Mouse (Mus musculus) hindbrain, embryonic 14.5 days (tissue): ENCODE results near the gene Ece1. TPM values are rescaled to one million over a fixed set of nuclear protein-coding genes. Genes with fewer than 3 reads are reported as not detected.

Source experiments
- ATAC-seq: fragments of 200-750 bp; cut with Nextera tagmentation; 2 replicates; pipeline ENCODE4 v1.8.0; 2017; ENCODE audit warnings: moderate number of reproducible peaks, mild to moderate bottlenecking, moderate TSS enrichment, moderate library complexity; ENCODE audit not compliant: low FRiP score
- DNase-seq: peaks from one replicate; pipeline ENCODE4 v3.0.0-alpha.2; 2015; ENCODE audit warnings: low spot score
- H3K27ac ChIP-seq: fragments of 300-500 bp; sonication (generic); 2 replicates; pipeline ENCODE4 v1.5.1; 2014; ENCODE audit warnings: mild to moderate bottlenecking, moderate library complexity
- H3K27me3 ChIP-seq: fragments of 300-500 bp; sonication (generic); 2 replicates; pipeline ENCODE4 v1.6.1; 2014; ENCODE audit warnings: mild to moderate bottlenecking, low read length, mixed read lengths; ENCODE audit not compliant: control insufficient read depth, insufficient read depth
- H3K36me3 ChIP-seq: fragments of 300-500 bp; sonication (generic); replicated peaks from 2 replicates; pipeline ENCODE4 v1.6.1; 2014; ENCODE audit not compliant: control insufficient read depth, insufficient read depth
- H3K4me1 ChIP-seq: fragments of 300-500 bp; sonication (generic); replicated peaks from 2 replicates; pipeline ENCODE4 v1.6.1; 2014; ENCODE audit warnings: antibody characterized with exemption, low read length, mixed read lengths; ENCODE audit not compliant: control insufficient read depth, insufficient read depth
- H3K4me2 ChIP-seq: fragments of 300-500 bp; sonication (generic); replicated peaks from 2 replicates; pipeline ENCODE4 v1.6.1; 2014; ENCODE audit warnings: mild to moderate bottlenecking, moderate library complexity
- H3K4me3 ChIP-seq: fragments of 300-500 bp; sonication (generic); replicated peaks from 2 replicates; pipeline ENCODE4 v1.5.1; 2014; ENCODE audit warnings: mild to moderate bottlenecking, low read length
- H3K9ac ChIP-seq: fragments of 300-500 bp; sonication (generic); 2 replicates; pipeline ENCODE4 v1.6.1; 2014
- H3K9me3 ChIP-seq: fragments of 300-500 bp; sonication (generic); 2 replicates; pipeline ENCODE4 v1.6.1; 2016; ENCODE audit warnings: low read length; ENCODE audit not compliant: control insufficient read depth
- WGBS: fragments of 180-500 bp; shearing (Covaris S2); extraction: QIAGEN DNeasy Blood & Tissue Kit; methylation state at CpG from one replicate; pipeline ENCODE4 v1.1.7; 2014; 5-methylcytosine and 5-hydroxymethylcytosine counted together
- polyA plus RNA-seq: library from polyadenylated mRNA; unstranded; fragments of >200 nt; fragmentation: Nextera tagmentation; extraction: Ambion mirVana; gene quantifications from 2 replicates; pipeline ENCODE4 v1.2.1, GENCODE M21; 2014

Gene Ece1
- polyA plus RNA-seq, 1 experiment from 2014 or later = 25.0 TPM

- 94% methylated on average over 4 of the region's 4 CpGs for WGBS
- H3K9me3 ChIP-seq = no peaks in the 10 kb centered on the region
- H3K9ac ChIP-seq = no peak overlapping the region
- peaks cover 60% of the 10 kb centered on the region for H3K4me1 ChIP-seq
- no peaks in the 10 kb centered on the region for H3K27me3 ChIP-seq
- DNase-seq (no peak), ATAC-seq (no peak)
- H3K27ac ChIP-seq = no peak overlapping the region
- no peak overlapping the region for H3K4me3 ChIP-seq
- H3K36me3 ChIP-seq = no peaks in the 10 kb centered on the region
- H3K4me2 ChIP-seq = no peak overlapping the region; the same call in 1 of the 2 replicates
Measured at GRCm38 (mm10) chr4:137864031-137864430, 2.0 kb downstream of the Ece1 start.

DNA sequence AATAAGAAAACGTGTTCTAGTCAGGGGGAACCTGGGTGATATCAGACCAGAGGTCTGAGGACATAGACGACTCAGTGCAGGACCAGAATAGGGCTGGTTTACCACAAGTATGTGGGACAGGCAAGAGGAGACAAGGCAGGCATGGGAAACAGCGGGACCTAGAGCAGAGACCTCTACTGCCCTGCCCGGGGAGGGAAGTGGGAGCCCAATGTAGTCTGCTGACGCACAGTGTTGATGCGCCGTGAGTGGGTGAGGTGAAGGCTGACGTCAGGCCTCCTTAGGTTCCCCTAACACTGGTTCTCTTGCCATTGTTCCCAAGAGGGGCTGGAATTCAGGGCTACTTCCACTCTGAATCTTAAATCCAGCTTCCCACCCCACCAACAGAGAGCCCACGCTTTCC is 2.7 kb downstream of the Ece1 start:
- Histone ChIP-seq H3K9ac (peak overlapping the region; percentile 44), H3K4me1 (peaks cover 60% of the 10 kb centered on the region), H3K27ac (peak overlapping the region; percentile 41; the same call in 1 of the 2 replicates), H3K36me3 (no peaks in the 10 kb centered on the region), H3K4me2 (peak overlapping the region; percentile 36), H3K4me3 (no peak overlapping the region), H3K27me3 (no peaks in the 10 kb centered on the region), H3K9me3 (no peaks in the 10 kb centered on the region)
- DNase-seq = no peak
- no peak for ATAC-seq
- 47% methylated on average over 9 of the region's 9 CpGs for WGBS

- Histone ChIP-seq H3K27ac (peak overlapping the region; percentile 41; the same call in 1 of the 2 replicates), H3K27me3 (no peaks in the 10 kb centered on the region), H3K4me2 (peak overlapping the region; percentile 36), H3K9ac (peak overlapping the region; percentile 44), H3K36me3 (no peaks in the 10 kb centered on the region), H3K4me1 (peaks cover 60% of the 10 kb centered on the region), H3K4me3 (no peak overlapping the region), H3K9me3 (no peaks in the 10 kb centered on the region)
- ATAC-seq = no peak
- DNase-seq = no peak
- 37% methylated on average over 10 of the region's 10 CpGs for WGBS
Measured at GRCm38 (mm10) chr4:137865221-137865641, 3.2 kb downstream of the Ece1 start.

DNA sequence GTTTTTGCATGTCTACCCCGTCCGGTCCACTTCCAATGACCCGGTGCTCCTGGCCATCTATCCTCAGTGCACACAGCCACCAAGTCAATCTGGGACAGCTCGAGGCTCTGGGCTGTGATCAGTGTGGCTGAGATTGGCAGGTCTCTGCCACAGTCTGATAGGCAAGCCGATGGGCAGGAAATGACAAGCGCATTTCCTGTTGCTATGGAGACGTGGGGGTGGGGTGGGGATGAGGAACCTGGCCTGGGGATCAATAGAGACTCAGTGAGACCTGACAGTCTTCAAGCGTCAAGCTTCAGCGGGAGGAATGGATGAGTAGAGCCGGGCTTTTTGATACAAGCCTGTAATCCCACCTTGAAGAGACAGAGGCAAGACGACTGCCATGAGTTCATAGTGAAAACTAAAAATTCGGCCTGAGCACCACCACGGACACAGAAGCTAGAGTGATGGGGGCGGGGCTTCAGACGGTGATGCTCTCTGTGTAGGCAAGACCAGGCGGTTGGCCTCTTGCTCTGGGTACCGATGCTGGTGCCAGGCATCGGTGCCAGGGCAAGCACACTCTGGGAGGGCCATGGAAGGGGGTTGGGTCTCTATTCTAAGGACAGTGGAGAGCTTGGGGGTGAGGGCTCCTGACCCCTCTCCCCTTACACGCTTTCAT is 4.3 kb downstream of the Ece1 start:
- Histone ChIP-seq H3K27ac (peak overlapping the region; percentile 65), H3K4me3 (no peak overlapping the region), H3K27me3 (no peaks in the 10 kb centered on the region), H3K4me1 (peaks cover 55% of the 10 kb centered on the region), H3K4me2 (peak overlapping the region; percentile 10), H3K9me3 (no peaks in the 10 kb centered on the region), H3K36me3 (no peaks in the 10 kb centered on the region), H3K9ac (peak overlapping the region; percentile 28; the same call in 1 of the 2 replicates)
- no peak for ATAC-seq
- WGBS = 33% methylated on average over 19 of the region's 19 CpGs
- peak; percentile 51 for DNase-seq

DNA sequence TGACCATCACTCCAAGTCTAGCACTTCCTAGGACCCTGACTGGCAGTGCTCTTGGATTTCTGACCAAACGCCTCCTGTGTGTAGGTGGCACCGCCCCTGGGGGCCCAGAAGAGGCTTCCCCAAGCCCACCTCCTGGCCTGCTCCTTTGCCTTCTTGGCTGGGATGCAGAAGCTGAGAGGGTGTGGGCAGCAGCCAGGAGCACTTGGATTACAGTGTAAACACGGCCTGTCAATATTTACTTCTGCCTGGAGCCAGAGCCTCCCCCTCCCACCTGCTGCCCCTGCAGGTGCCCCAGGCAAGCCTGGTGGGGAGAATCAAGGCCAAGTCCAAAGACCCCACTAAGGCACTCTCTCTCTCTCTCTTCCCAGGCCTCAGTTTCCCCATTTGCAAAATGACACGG is 5.2 kb downstream of the Ece1 start:
- no peak overlapping the region for H3K4me3 ChIP-seq
- no peaks in the 10 kb centered on the region for H3K27me3 ChIP-seq
- WGBS = 85% methylated on average over 4 of the region's 4 CpGs
- no peaks in the 10 kb centered on the region for H3K9me3 ChIP-seq
- ATAC-seq (no peak), DNase-seq (no peak)
- H3K9ac ChIP-seq = no peak overlapping the region
- no peaks in the 10 kb centered on the region for H3K36me3 ChIP-seq
- H3K4me2 ChIP-seq = no peak overlapping the region
- H3K4me1 ChIP-seq = peaks cover 51% of the 10 kb centered on the region
- no peak overlapping the region for H3K27ac ChIP-seq

- Histone ChIP-seq H3K4me2 (no peak overlapping the region), H3K9ac (no peak overlapping the region), H3K4me1 (peaks cover 48% of the 10 kb centered on the region), H3K27me3 (no peaks in the 10 kb centered on the region), H3K27ac (no peak overlapping the region), H3K36me3 (no peaks in the 10 kb centered on the region), H3K4me3 (no peak overlapping the region), H3K9me3 (no peaks in the 10 kb centered on the region)
- WGBS = 78% methylated on average over 13 of the region's 13 CpGs
- no peak for ATAC-seq
- no peak for DNase-seq
Measured at GRCm38 (mm10) chr4:137867675-137868257, 5.7 kb downstream of the Ece1 start.

GRCm38 (mm10) chr4:137869667-137870274 is 7.7 kb downstream of the Ece1 start:
- no peaks in the 10 kb centered on the region for H3K27me3 ChIP-seq
- no peaks in the 10 kb centered on the region for H3K9me3 ChIP-seq
- DNase-seq (no peak), ATAC-seq (no peak)
- no peak overlapping the region for H3K4me2 ChIP-seq
- H3K9ac ChIP-seq = no peak overlapping the region
- no peaks in the 10 kb centered on the region for H3K36me3 ChIP-seq
- H3K4me3 ChIP-seq = no peak overlapping the region
- H3K27ac ChIP-seq = no peak overlapping the region
- 41% methylated on average over 16 of the region's 16 CpGs for WGBS
- H3K4me1 ChIP-seq = peaks cover 30% of the 10 kb centered on the region

DNA sequence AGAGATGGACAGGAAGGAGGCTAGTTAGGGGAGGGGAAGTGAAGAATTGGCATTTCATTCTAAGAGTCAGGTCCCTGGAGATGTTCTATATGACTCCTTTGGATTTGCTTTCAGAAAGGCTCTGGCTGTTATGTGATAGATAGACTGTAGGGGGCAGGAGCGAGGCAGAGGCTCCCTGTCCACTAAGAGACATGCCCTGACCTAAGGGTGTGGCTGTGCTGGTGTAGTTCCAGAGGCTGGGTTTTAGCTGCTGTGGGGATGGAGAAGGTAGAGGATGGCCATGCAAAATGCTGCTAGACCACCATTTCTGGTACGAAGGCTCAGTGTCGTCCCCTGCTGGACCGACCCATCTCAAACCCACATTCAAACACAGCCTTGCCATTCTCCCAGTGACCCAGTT is 8.9 kb downstream of the Ece1 start:
- Histone ChIP-seq H3K27ac (no peak overlapping the region), H3K4me2 (no peak overlapping the region), H3K4me1 (peaks cover 24% of the 10 kb centered on the region), H3K36me3 (no peaks in the 10 kb centered on the region), H3K9me3 (no peaks in the 10 kb centered on the region), H3K4me3 (no peak overlapping the region), H3K27me3 (no peaks in the 10 kb centered on the region), H3K9ac (no peak overlapping the region)
- 81% methylated on average over 4 of the region's 4 CpGs for WGBS
- ATAC-seq = no peak
- no peak for DNase-seq

- H3K4me2 ChIP-seq = no peak overlapping the region
- no peaks in the 10 kb centered on the region for H3K27me3 ChIP-seq
- peaks cover 19% of the 10 kb centered on the region for H3K4me1 ChIP-seq
- no peak overlapping the region for H3K4me3 ChIP-seq
- no peak for ATAC-seq
- H3K9me3 ChIP-seq = no peaks in the 10 kb centered on the region
- DNase-seq = no peak
- 92% methylated on average over 8 of the region's 8 CpGs for WGBS
- H3K36me3 ChIP-seq = no peaks in the 10 kb centered on the region
- H3K9ac ChIP-seq = no peak overlapping the region
- no peak overlapping the region for H3K27ac ChIP-seq
Measured at GRCm38 (mm10) chr4:137871431-137871830, 9.4 kb downstream of the Ece1 start.
